Mouse (Mus musculus) liver, adult 2 months (tissue): ENCODE measurements at regions not wholly inside any gene's neighbourhood (a gene's known extent, or its start where the extent isn't known, plus 50 kb on each side); places are given as distances from the start of the nearest gene placed in this dataset.

Experiments used
- CTCF ChIP-seq: fragments of 200-500 bp; IDR thresholded peaks from 2 replicates; pipeline ENCODE4 v1.5.1; 2011; ENCODE audit warnings: low read depth, low read length, control low read depth
- POLR2A ChIP-seq: fragments of 200-500 bp; IDR thresholded peaks from 2 replicates; pipeline ENCODE4 v1.6.1; 2011; ENCODE audit warnings: low read length, control low read depth; ENCODE audit not compliant: insufficient read depth; ENCODE audit errors: extremely low read depth

- TF ChIP-seq CTCF (no peak), POLR2A (no peak)
These were observed 67.4 kb downstream of the Pttg1 start for GRCm38 (mm10) chr11:43358390-43359291.
